Mouse (Mus musculus) ES-Bruce4 (cell line): ENCODE measurements around the gene Ttc12. TPM values are rescaled to one million over a fixed set of nuclear protein-coding genes. Genes with fewer than 3 reads are reported as not detected.

Experiments
- H3K27ac ChIP-seq: 2 replicates; pipeline ENCODE4 v1.5.1; 2012; ENCODE audit warnings: low read length, inconsistent platforms; ENCODE audit not compliant: insufficient read depth
- H3K27me3 ChIP-seq: 2 replicates; pipeline ENCODE4 v1.6.1; 2012; ENCODE audit warnings: mild to moderate bottlenecking, low read length, inconsistent platforms; ENCODE audit not compliant: control insufficient read depth, poor library complexity, insufficient read depth, severe bottlenecking
- H3K36me3 ChIP-seq: 2 replicates; pipeline ENCODE4 v1.6.1; 2012; ENCODE audit warnings: inconsistent platforms, mild to moderate bottlenecking, low read length, moderate library complexity; ENCODE audit not compliant: control insufficient read depth, poor library complexity, insufficient read depth, severe bottlenecking
- H3K4me1 ChIP-seq: one replicate; pipeline ENCODE4 v1.8.1; 2011; ENCODE audit warnings: low read length; ENCODE audit not compliant: control insufficient read depth, insufficient read depth
- H3K4me3 ChIP-seq: 2 replicates; pipeline ENCODE4 v1.5.1; 2011; ENCODE audit warnings: low read depth, mild to moderate bottlenecking, low read length
- H3K9ac ChIP-seq: 2 replicates; pipeline ENCODE4 v1.6.1; 2012; ENCODE audit warnings: low read depth, mild to moderate bottlenecking, inconsistent platforms; ENCODE audit not compliant: poor library complexity, severe bottlenecking
- H3K9me3 ChIP-seq: replicated peaks from 2 replicates; pipeline ENCODE4 v1.6.1; 2012; ENCODE audit warnings: mild to moderate bottlenecking, low read length, inconsistent platforms; ENCODE audit not compliant: control insufficient read depth, poor library complexity, insufficient read depth, severe bottlenecking
- CTCF ChIP-seq: IDR thresholded peaks from one replicate; pipeline ENCODE4 v1.8.1; 2011; ENCODE audit warnings: low read depth, low read length
- EP300 ChIP-seq: IDR thresholded peaks from 2 replicates; pipeline ENCODE4 v1.6.1; 2011; ENCODE audit warnings: low read depth, low read length; ENCODE audit not compliant: insufficient read depth
- POLR2A ChIP-seq: IDR thresholded peaks from one replicate; pipeline ENCODE4 v1.8.1; 2011; ENCODE audit warnings: low read length; ENCODE audit not compliant: insufficient read depth
- polyA plus RNA-seq: library from polyadenylated mRNA; stranded (reverse); fragments of >200 nt; gene quantifications from 2 replicates; pipeline ENCODE4 v1.2.4, GENCODE M21; 2011; ENCODE audit warnings: low read depth; ENCODE audit not compliant: missing spikeins, insufficient read depth, insufficient read length

The Ttc12 gene
- polyA plus RNA-seq, 1 experiment: 12.6 TPM

DNA sequence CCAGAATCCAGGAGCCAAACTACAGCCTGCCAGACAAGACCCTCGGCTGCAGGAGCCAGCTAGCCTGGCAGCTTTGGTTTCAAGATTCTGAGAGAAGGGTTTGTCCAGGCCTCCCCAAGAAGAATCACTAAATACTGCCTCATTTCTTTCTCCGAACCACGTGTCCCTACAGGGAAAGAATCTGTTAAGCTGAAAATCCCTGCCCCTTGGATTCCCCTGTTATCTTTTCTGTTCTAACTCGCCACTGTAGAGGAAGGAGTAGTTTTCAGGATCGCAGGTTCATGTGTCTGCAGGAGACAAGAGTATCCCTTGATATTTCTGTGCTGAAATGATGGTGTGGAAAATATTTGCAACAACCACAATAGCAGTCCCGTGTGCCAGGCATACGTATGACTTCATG lies 2.2 kb upstream of the Ttc12 start:
- no peak overlapping the region for H3K9ac ChIP-seq
- TF ChIP-seq EP300 (no peak), POLR2A (no peak)
- no peaks in the 10 kb centered on the region for H3K4me1 ChIP-seq
- H3K4me3 ChIP-seq: no peak overlapping the region
- H3K27me3 ChIP-seq: no peaks in the 10 kb centered on the region
- H3K9me3 ChIP-seq: no peaks in the 10 kb centered on the region
- H3K36me3 ChIP-seq: no peaks in the 10 kb centered on the region
- H3K27ac ChIP-seq: no peak overlapping the region

- H3K36me3 ChIP-seq: no peaks in the 10 kb centered on the region
- TF ChIP-seq CTCF: no peak
- TF ChIP-seq EP300: no peak
- TF ChIP-seq POLR2A: no peak
- no peak overlapping the region for H3K4me3 ChIP-seq
Measured at GRCm38 (mm10) chr9:49487657-49487943, 1.6 kb upstream of the Ttc12 start.

DNA sequence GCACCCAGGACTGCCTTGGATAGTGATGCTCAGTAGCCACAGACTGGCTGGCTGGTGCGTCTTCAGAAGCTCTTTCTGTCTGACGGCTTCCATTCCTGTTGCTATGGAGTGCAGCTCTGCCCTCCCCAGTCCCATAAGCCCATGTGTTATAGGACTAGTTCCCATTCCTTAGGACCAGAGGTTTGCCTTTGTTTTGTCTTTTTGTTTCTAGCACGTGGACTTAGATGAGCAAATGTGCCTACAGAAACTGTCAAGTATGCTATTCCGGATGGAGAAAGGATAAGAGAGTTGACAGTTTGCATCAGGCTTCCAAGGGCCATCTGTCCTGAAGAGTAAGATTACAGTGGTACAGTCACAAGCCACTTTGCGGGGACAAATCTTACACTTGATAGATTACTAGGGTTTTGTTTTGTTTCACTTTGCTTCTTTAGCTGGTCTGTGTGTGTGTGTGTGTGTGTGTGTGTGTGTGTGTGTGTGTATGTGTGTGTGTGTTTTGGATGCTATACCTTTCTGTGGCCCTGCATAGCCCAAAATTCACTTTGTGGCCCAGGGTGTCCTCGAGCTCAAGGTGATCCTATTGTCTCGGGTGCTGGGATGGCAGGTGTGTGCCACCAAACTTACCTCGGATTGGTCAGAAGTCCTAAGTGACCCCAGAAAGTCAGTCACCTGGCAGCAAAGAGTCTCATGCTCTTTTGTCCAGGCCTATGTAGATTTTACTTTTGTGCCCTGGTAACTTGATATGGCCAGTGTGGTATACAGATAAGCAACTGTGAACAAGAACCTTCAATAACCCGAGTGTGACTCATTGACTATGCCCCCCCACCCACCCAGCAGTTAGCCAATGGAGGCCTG lies 1.0 kb upstream of the Ttc12 start:
- H3K27me3 ChIP-seq: no peaks in the 10 kb centered on the region
- no peaks in the 10 kb centered on the region for H3K36me3 ChIP-seq
- no peak for TF ChIP-seq CTCF
- TF ChIP-seq POLR2A: no peak
- TF ChIP-seq EP300: no peak
- H3K4me1 ChIP-seq: no peaks in the 10 kb centered on the region
- no peak overlapping the region for H3K9ac ChIP-seq
- no peaks in the 10 kb centered on the region for H3K9me3 ChIP-seq
- no peak overlapping the region for H3K4me3 ChIP-seq
- no peak overlapping the region for H3K27ac ChIP-seq

More at GRCm38 (mm10) chr9:49487657-49487943, 1.6 kb upstream of the Ttc12 start:
- H3K4me1 ChIP-seq: no peaks in the 10 kb centered on the region
- no peak overlapping the region for H3K9ac ChIP-seq
- no peak overlapping the region for H3K27ac ChIP-seq
- no peaks in the 10 kb centered on the region for H3K27me3 ChIP-seq
- no peaks in the 10 kb centered on the region for H3K9me3 ChIP-seq

- H3K4me3 ChIP-seq: peak overlapping the region; percentile 78
- TF ChIP-seq POLR2A: no peak
- peak; percentile 60 for TF ChIP-seq CTCF
- H3K27ac ChIP-seq: no peak overlapping the region
- H3K36me3 ChIP-seq: no peaks in the 10 kb centered on the region
- no peaks in the 10 kb centered on the region for H3K27me3 ChIP-seq
- H3K9ac ChIP-seq: peak overlapping the region; percentile 35
- H3K4me1 ChIP-seq: no peaks in the 10 kb centered on the region
- H3K9me3 ChIP-seq: no peaks in the 10 kb centered on the region
Measured at GRCm38 (mm10) chr9:49485250-49485891, 654 bp downstream of the Ttc12 start.

DNA sequence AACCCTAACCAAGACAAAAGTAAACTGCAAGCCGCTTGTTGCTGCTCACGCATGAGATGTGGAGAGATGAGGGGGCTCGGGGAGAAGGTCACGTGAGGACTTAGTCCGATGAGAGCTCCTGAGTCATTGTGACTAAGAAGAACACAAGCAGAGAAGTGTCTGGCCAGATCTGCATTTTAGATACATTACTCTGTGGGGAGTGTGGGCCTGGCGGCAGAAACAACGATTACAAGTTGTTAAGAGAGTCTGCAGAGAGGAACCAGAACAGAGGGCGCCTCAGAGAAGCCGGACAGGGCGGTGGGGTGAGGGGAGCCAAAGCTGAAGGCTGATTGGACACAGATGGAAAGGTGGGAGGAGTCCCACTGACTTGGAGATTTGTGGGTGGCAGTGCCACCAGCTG lies 2.7 kb downstream of the Ttc12 start:
- H3K9me3 ChIP-seq: no peaks in the 10 kb centered on the region
- no peak for TF ChIP-seq EP300
- TF ChIP-seq POLR2A: no peak
- TF ChIP-seq CTCF: no peak
- no peaks in the 10 kb centered on the region for H3K36me3 ChIP-seq
- H3K9ac ChIP-seq: no peak overlapping the region
- no peaks in the 10 kb centered on the region for H3K4me1 ChIP-seq
- no peak overlapping the region for H3K4me3 ChIP-seq
- no peaks in the 10 kb centered on the region for H3K27me3 ChIP-seq
- H3K27ac ChIP-seq: no peak overlapping the region

DNA sequence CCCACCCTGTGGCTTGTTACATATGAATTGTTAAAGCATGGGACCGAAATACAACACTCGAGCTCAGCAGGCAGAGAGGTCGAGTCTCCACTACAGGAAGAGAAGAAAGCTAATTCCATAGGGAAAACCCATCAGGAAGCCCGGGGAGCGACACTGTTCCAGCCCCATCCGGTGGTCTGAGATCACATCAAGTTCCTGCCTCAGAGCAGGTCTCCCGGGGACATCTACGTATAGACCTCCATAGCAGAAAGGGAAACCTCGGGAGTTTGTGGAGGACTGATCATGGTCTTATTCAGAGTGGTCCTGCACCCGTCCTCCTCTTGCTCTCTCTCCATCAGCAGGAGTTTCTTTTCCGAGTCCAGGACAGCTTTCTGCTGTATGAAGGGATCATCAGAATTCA lies 13.9 kb downstream of the Ttc12 start:
- no peak overlapping the region for H3K27ac ChIP-seq
- H3K9me3 ChIP-seq: no peaks in the 10 kb centered on the region
- H3K9ac ChIP-seq: no peak overlapping the region
- no peaks in the 10 kb centered on the region for H3K4me1 ChIP-seq
- H3K4me3 ChIP-seq: no peak overlapping the region
- H3K27me3 ChIP-seq: no peaks in the 10 kb centered on the region
- H3K36me3 ChIP-seq: no peaks in the 10 kb centered on the region
- no peak for TF ChIP-seq EP300
- TF ChIP-seq CTCF: no peak
- TF ChIP-seq POLR2A: no peak
